Mouse (Mus musculus) liver, postnatal 0 days (tissue): ENCODE results near the gene Galr2. TPM values are rescaled to one million over a fixed set of nuclear protein-coding genes. Genes with fewer than 3 reads are reported as not detected.

Experiments used
- ATAC-seq: fragments of 200-750 bp; cut with Nextera tagmentation; 2 replicates; pipeline ENCODE4 v1.8.0; 2017; ENCODE audit warnings: mild to moderate bottlenecking, moderate library complexity
- DNase-seq: peaks from one replicate; pipeline ENCODE4 v3.0.0-alpha.2; 2016
- H3K27ac ChIP-seq: fragments of 300-500 bp; sonication (generic); 2 replicates; pipeline ENCODE4 v1.5.1; 2014; ENCODE audit warnings: antibody characterized with exemption, moderate library complexity, mild to moderate bottlenecking, low read depth
- H3K27me3 ChIP-seq: fragments of 300-500 bp; sonication (generic); 2 replicates; pipeline ENCODE4 v1.6.1; 2014; ENCODE audit warnings: low read length, control low read depth, mixed read lengths; ENCODE audit not compliant: insufficient read depth
- H3K36me3 ChIP-seq: fragments of 300-500 bp; sonication (generic); replicated peaks from 2 replicates; pipeline ENCODE4 v1.6.1; 2014; ENCODE audit warnings: mild to moderate bottlenecking, control low read depth, low read length, moderate library complexity, mixed read lengths; ENCODE audit not compliant: insufficient read depth
- H3K4me1 ChIP-seq: fragments of 300-500 bp; sonication (generic); 2 replicates; pipeline ENCODE4 v1.6.1; 2014; ENCODE audit warnings: antibody characterized with exemption, mild to moderate bottlenecking, control low read depth; ENCODE audit not compliant: insufficient read depth
- H3K4me2 ChIP-seq: fragments of 300-500 bp; sonication (generic); 2 replicates; pipeline ENCODE4 v1.6.1; 2014; ENCODE audit warnings: low read depth, mild to moderate bottlenecking, low read length, moderate library complexity, mixed read lengths
- H3K4me3 ChIP-seq: fragments of 300-500 bp; sonication (generic); 2 replicates; pipeline ENCODE4 v1.5.1; 2014; ENCODE audit warnings: low read depth, low read length
- H3K9ac ChIP-seq: fragments of 300-500 bp; sonication (generic); replicated peaks from 2 replicates; pipeline ENCODE4 v1.6.1; 2014; ENCODE audit warnings: mild to moderate bottlenecking, moderate library complexity
- H3K9me3 ChIP-seq: fragments of 300-500 bp; sonication (generic); 2 replicates; pipeline ENCODE4 v1.6.1; 2016; ENCODE audit warnings: mild to moderate bottlenecking, control low read depth, low read length, mixed read lengths
- CTCF ChIP-seq: sonication (generic); IDR thresholded peaks from 2 replicates; pipeline ENCODE4 v1.5.1; 2016; ENCODE audit warnings: antibody characterized with exemption, low read depth
- EP300 ChIP-seq: IDR thresholded peaks from 2 replicates; pipeline ENCODE4 v1.6.1; 2016; ENCODE audit warnings: antibody characterized with exemption, low read depth, mild to moderate bottlenecking
- WGBS: fragments of 180-500 bp; shearing (Covaris S2); extraction: QIAGEN DNeasy Blood & Tissue Kit; methylation state at CpG from one replicate; pipeline ENCODE4 v1.1.7; 2014; ENCODE audit not compliant: insufficient replicate concordance; 5-methylcytosine and 5-hydroxymethylcytosine counted together
- polyA plus RNA-seq: library from polyadenylated mRNA; unstranded; fragments of >200 nt; fragmentation: Nextera tagmentation; extraction: Ambion mirVana; gene quantifications from 2 replicates; pipeline ENCODE4 v1.2.1, GENCODE M21; 2015

Galr2 gene
- polyA plus RNA-seq, 1 experiment from 2014 or later = not detected

- Histone ChIP-seq H3K4me3 (no peak overlapping the region), H3K4me2 (0 out of 2 replicates have a peak overlapping the region, but pooled peaks have one; percentile 24), H3K9ac (no peak overlapping the region), H3K4me1 (0 out of 2 replicates have a peak, but pooled peaks cover 3% of the 10 kb centered on the region), H3K27me3 (no peaks in the 10 kb centered on the region), H3K27ac (peak overlapping the region; percentile 30; the same call in 1 of the 2 replicates), H3K9me3 (no peaks in the 10 kb centered on the region), H3K36me3 (peaks cover 69% of the 10 kb centered on the region)
- DNase-seq (no peak), ATAC-seq (no peak)
- 54% methylated on average over 22 of the region's 22 CpGs for WGBS
- no peak for TF ChIP-seq EP300
- TF ChIP-seq CTCF = no peak
Measured at GRCm38 (mm10) chr11:116255090-116255981, 25.4 kb upstream of the Galr2 start.

DNA sequence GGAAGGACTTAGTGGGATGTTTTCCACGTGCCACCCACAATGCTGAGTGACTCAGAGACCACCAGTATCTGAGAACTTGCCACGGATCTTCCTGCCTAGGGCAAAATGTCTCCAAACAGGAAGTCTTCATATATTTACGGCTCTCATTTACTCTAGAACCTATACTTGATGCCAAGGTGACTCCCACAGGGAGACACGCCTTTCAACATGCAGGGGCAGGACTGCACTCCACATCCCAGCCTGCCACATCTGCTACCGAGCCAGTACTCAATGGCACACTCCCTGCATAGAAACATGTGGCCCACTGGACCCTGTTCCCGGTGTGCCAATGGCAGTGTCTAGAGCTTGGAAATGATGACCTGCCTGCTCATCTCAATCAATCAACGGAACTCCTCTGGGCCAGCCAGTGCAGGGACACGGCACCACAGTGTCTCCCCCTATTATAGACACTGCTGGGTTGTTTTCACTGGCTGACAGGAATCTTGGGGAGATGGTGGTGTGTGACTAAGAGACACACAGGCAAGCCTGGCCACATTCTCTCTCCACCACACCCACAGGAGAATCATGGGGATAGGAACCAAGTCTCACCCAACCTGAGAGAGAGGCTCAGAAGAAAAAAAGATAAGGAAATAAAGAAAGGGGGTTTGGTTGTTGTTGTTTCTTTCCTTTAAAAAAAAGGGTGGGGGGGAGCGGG, 24.6 kb upstream of the Galr2 start:
- Histone ChIP-seq H3K4me1 (0 out of 2 replicates have a peak, but pooled peaks cover 3% of the 10 kb centered on the region), H3K36me3 (peaks cover 65% of the 10 kb centered on the region)
- WGBS = 74% methylated on average over 9 of the region's 9 CpGs

DNA sequence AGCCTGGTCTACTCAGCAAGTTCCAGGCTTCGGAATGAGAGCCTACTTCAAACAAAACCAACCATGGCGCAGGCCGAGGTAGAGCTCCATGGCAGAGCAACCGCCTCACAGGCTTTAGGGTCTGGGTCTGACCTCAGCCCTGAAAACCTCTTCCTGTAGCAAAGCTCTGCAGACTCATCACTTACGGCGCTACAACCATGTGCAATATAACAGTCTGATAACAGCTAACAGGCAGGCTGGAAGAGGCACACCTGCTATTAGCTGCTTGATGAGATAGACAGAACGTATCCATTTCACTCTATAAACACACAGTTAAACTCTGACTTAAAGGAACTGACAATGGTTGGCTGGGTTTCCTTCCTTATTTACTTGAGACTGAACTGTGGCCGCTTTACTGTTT, 21.3 kb upstream of the Galr2 start:
- Histone ChIP-seq H3K4me3 (no peak overlapping the region), H3K9me3 (no peaks in the 10 kb centered on the region), H3K4me1 (0 out of 2 replicates have a peak, but pooled peaks cover 3% of the 10 kb centered on the region), H3K36me3 (peaks cover 70% of the 10 kb centered on the region), H3K4me2 (no peak overlapping the region), H3K9ac (no peak overlapping the region), H3K27ac (no peak overlapping the region), H3K27me3 (no peaks in the 10 kb centered on the region)
- ATAC-seq (0 out of 2 replicates have a peak, but pooled peaks have one; percentile 22), DNase-seq (no peak)
- TF ChIP-seq EP300 (no peak), CTCF (no peak)
- 56% methylated on average over 8 of the region's 8 CpGs for WGBS

More for the DNA sequence above, 24.6 kb upstream of the Galr2 start:
- ATAC-seq (0 out of 2 replicates have a peak, but pooled peaks have one; percentile 24), DNase-seq (no peak)
- Histone ChIP-seq H3K4me3 (no peak overlapping the region), H3K4me2 (no peak overlapping the region), H3K27me3 (no peaks in the 10 kb centered on the region), H3K9me3 (no peaks in the 10 kb centered on the region), H3K27ac (no peak overlapping the region), H3K9ac (no peak overlapping the region)
- TF ChIP-seq CTCF = no peak
- no peak for TF ChIP-seq EP300

DNA sequence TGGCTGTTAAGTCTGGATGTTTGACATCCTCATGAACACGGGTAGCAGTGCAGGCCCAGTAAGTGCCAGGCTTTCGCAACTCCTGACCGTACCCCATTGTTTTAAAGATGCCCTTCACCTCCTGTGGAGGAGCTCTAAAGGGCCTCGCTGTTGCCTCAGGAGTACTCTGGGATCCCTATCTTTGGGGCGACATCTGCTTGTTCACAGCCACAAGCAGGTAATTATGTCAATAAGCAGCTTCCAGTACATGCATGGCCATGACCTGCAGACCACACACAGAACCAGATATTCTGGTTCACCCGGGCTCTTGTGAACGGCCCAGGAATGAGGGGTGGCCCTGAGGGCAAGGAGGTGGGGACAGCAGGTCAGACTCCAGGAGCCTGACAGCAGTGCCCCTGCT, 20.5 kb upstream of the Galr2 start:
- H3K4me3 ChIP-seq = no peak overlapping the region
- no peaks in the 10 kb centered on the region for H3K9me3 ChIP-seq
- peaks cover 3% of the 10 kb centered on the region for H3K4me1 ChIP-seq
- 65% methylated on average over 7 of the region's 7 CpGs for WGBS
- H3K27me3 ChIP-seq = no peaks in the 10 kb centered on the region
- ATAC-seq = no peak
- no peak for TF ChIP-seq CTCF
- TF ChIP-seq EP300 = no peak
- no peak for DNase-seq
- H3K27ac ChIP-seq = no peak overlapping the region
- H3K4me2 ChIP-seq = no peak overlapping the region
- peaks cover 69% of the 10 kb centered on the region for H3K36me3 ChIP-seq
- no peak overlapping the region for H3K9ac ChIP-seq

DNA sequence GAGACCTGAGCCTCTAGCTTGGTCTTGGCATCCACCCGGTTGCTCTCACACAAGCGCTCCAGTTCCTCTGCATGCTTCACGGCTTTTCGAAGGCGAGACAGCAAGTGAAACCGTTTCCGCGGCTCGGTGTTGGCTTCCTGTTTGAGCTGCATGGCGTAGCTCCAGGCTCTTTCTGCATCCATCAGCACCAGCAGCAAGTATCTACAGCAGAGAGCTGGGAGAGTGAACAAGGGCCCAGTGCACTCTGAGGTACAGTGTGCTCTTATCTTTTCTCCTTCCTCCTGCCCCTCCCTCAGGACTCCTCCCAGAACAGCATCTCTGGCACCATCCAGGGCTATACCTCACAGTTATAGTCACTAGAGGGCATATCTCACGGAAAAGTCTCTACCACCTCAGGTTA, 15.4 kb upstream of the Galr2 start:
- Histone ChIP-seq H3K4me3 (no peak overlapping the region), H3K4me1 (peaks cover 6% of the 10 kb centered on the region), H3K27me3 (no peaks in the 10 kb centered on the region), H3K9me3 (no peaks in the 10 kb centered on the region), H3K36me3 (peaks cover 81% of the 10 kb centered on the region), H3K9ac (no peak overlapping the region), H3K27ac (no peak overlapping the region; the same call in 1 of the 2 replicates), H3K4me2 (no peak overlapping the region)
- 62% methylated on average over 11 of the region's 11 CpGs for WGBS
- DNase-seq = peak; percentile 35
- TF ChIP-seq EP300 (no peak), CTCF (peak; percentile 27; the same call in 1 of the 2 replicates)
- ATAC-seq = peak; percentile 40; the same call in 1 of the 2 replicates

DNA sequence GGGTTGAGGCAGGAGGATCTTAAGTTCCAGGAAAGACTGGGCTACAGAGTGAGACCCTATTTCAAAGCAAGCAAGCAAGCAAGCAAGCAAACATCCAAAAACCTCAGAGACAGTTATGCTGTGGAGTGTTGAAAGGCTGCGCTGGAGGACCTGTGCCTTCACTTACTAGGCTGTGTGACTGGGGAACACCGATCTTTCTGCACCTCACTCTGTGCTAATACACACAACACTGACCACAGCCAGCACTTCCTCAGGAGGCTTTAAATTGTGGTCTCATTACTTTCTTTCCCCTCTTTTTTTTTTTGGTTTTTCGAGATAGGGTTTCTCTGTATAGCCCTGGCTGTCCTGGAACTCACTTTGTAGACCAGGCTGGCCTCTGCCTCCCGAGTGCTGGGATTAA, 14.9 kb upstream of the Galr2 start:
- no peak overlapping the region; the same call in 1 of the 2 replicates for H3K27ac ChIP-seq
- ATAC-seq (no peak), DNase-seq (no peak)
- peaks cover 6% of the 10 kb centered on the region for H3K4me1 ChIP-seq
- H3K27me3 ChIP-seq = no peaks in the 10 kb centered on the region
- no peaks in the 10 kb centered on the region for H3K9me3 ChIP-seq
- no peak overlapping the region for H3K9ac ChIP-seq
- 71% methylated on average over 4 of the region's 4 CpGs for WGBS
- TF ChIP-seq EP300 (no peak), CTCF (no peak)
- no peak overlapping the region for H3K4me3 ChIP-seq
- no peak overlapping the region for H3K4me2 ChIP-seq
- peaks cover 78% of the 10 kb centered on the region for H3K36me3 ChIP-seq
